Mouse (Mus musculus) adrenal gland, postnatal 14 days (tissue): ENCODE data around the gene Cpne6. TPM values are rescaled to one million over a fixed set of nuclear protein-coding genes. Genes with fewer than 3 reads are reported as not detected.

Experiments used
- DNase-seq: peaks from one replicate; pipeline ENCODE4 v3.0.0; 2021; ENCODE audit warnings: mixed read lengths
- total RNA-seq: library from RNA; stranded (reverse); gene quantifications from 2 replicates; pipeline ENCODE4 v1.2.3, GENCODE M21; 2021

Cpne6 gene
- total RNA-seq, 1 experiment from 2014 or later = not detected

GRCm38 (mm10) chr14:55555788-55556187 is 45.5 kb downstream of the Cpne6 start:
- DNase-seq = no peak

GRCm38 (mm10) chr14:55557003-55557402 is 46.8 kb downstream of the Cpne6 start:
- DNase-seq = peak; percentile 92

- no peak for DNase-seq
Observed at GRCm38 (mm10) chr14:55557587-55557986, 47.3 kb downstream of the Cpne6 start.

- DNase-seq = no peak
Observed at GRCm38 (mm10) chr14:55558740-55559448, 48.6 kb downstream of the Cpne6 start.

- DNase-seq = peak; percentile 96
Observed at GRCm38 (mm10) chr14:55559799-55560201, 49.6 kb downstream of the Cpne6 start, which contains the start of gene Dcaf11. Gene Dcaf11 (plus strand): TSS chr14:55560006.

GRCm38 (mm10) chr14:55560202-55561073 is 50.2 kb downstream of the Cpne6 start, which contains the start of gene A730061H03Rik:
Gene A730061H03Rik (minus strand): TSS chr14:55560406.
- peak; percentile 99 for DNase-seq

GRCm38 (mm10) chr14:55561860-55562259 is 51.6 kb downstream of the Cpne6 start:
- no peak for DNase-seq

- DNase-seq = no peak
Observed at GRCm38 (mm10) chr14:55563249-55563648, 53.0 kb downstream of the Cpne6 start.

GRCm38 (mm10) chr14:55565748-55566147 is 55.5 kb downstream of the Cpne6 start:
- no peak for DNase-seq

Other genes starting within 250 kb of the Cpne6 start
- gene Dhrs4, start 31.7 kb upstream of the Cpne6 start, total RNA-seq = 130 and 149 TPM in 2 replicates
- gene Carmil3, start 19.8 kb upstream of the Cpne6 start, total RNA-seq = 6.9 TPM in 2 replicates
- not detected in 2 replicates for gene Nrl, start 14.5 kb downstream of the Cpne6 start, total RNA-seq
- 35.1 and 42.8 TPM in 2 replicates for gene Pck2, start 29.8 kb downstream of the Cpne6 start, total RNA-seq
- 99.9 and 118 TPM in 2 replicates for gene Dcaf11, start 49.6 kb downstream of the Cpne6 start, total RNA-seq
- 1.2 TPM in 1 of 2 replicates, not detected in the other for gene A730061H03Rik, start 50.0 kb downstream of the Cpne6 start, total RNA-seq
- 0.79 and 2.1 TPM in 2 replicates for gene Fitm1, start 65.2 kb downstream of the Cpne6 start, total RNA-seq
- gene Psme1, start 67.7 kb downstream of the Cpne6 start, total RNA-seq = 316 and 330 TPM in 2 replicates
- 37.5 and 45.2 TPM in 2 replicates for gene Emc9, start 74.9 kb downstream of the Cpne6 start, total RNA-seq
- gene Psme2, start 80.7 kb downstream of the Cpne6 start, total RNA-seq = 349 and 376 TPM in 2 replicates
- gene Rnf31, start 81.3 kb downstream of the Cpne6 start, total RNA-seq = 24.8 and 37.7 TPM in 2 replicates
- 12.9 and 16.7 TPM in 2 replicates for gene Irf9, start 93.1 kb downstream of the Cpne6 start, total RNA-seq
- gene Rec8, start 107.6 kb downstream of the Cpne6 start, total RNA-seq = 4.4 and 6.9 TPM in 2 replicates
- 78.2 and 105 TPM in 2 replicates for gene Ipo4, start 125.5 kb downstream of the Cpne6 start, total RNA-seq
- gene Gm49378, start 127.5 kb downstream of the Cpne6 start, total RNA-seq = 2.4 and 3.9 TPM in 2 replicates
- gene Tm9sf1, start 133.4 kb downstream of the Cpne6 start, total RNA-seq = 68.4 and 78.5 TPM in 2 replicates
- gene Tssk4, start 139.7 kb downstream of the Cpne6 start, total RNA-seq = 1.9 and 3.1 TPM in 2 replicates
- 50.4 and 60.3 TPM in 2 replicates for gene Mdp1, start 150.1 kb downstream of the Cpne6 start, total RNA-seq
- 24.0 and 25.8 TPM in 2 replicates for gene Gmpr2, start 161.5 kb downstream of the Cpne6 start, total RNA-seq
- gene Nedd8, start 161.7 kb downstream of the Cpne6 start, total RNA-seq = 297 and 307 TPM in 2 replicates
- gene Tinf2, start 171.4 kb downstream of the Cpne6 start, total RNA-seq = 26.1 and 27.4 TPM in 2 replicates
- gene Tgm1, start 203.5 kb downstream of the Cpne6 start, total RNA-seq = 0.74 and 2.3 TPM in 2 replicates
- gene Rabggta, start 211.8 kb downstream of the Cpne6 start, total RNA-seq = 19.5 and 21.1 TPM in 2 replicates
- 81.5 and 93.6 TPM in 2 replicates for gene Dhrs1, start 235.2 kb downstream of the Cpne6 start, total RNA-seq
- 15.9 and 16.2 TPM in 2 replicates for gene Nop9, start 235.2 kb downstream of the Cpne6 start, total RNA-seq
- gene Cideb, start 248.0 kb downstream of the Cpne6 start, total RNA-seq = 1.7 and 22.1 TPM in 2 replicates